Mouse (Mus musculus) neutrophil, adult 59 days (primary cell): ENCODE results near the gene Gnas. TPM values are rescaled to one million over a fixed set of nuclear protein-coding genes. Genes with fewer than 3 reads are reported as not detected.

Experiments used
- total RNA-seq, 2 experiments: library from RNA; stranded (reverse); gene quantifications; 1 replicate in 1 of 2; 2 replicates in 1 of 2; pipeline ENCODE4 v1.2.4; 2023

The Gnas gene
- total RNA-seq, result 100 to 1,000 TPM; 332 to 367 TPM

DNA sequence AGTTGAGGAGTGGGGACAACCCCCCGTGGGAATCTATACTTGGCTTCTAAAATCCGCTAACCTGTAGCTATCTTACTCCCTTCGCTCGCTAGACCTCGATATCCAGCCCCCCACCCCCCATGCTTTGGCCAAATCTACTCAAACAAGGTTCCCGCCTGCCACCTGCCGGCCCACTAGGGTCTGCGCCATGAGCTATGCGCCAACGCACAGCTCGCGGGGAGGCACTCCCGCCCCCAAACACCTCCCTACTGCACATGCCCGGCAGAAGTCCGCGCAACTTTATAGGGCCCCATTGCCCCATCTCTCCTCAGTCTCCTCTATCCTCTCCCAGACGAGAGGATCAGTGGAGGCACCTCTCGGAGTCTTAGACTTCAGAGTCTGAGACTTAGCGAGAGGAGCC is at the start of gene Gnas:
Gnas (plus strand) TSS at position 310 of the 400 bp plus-strand sequence.

DNA sequence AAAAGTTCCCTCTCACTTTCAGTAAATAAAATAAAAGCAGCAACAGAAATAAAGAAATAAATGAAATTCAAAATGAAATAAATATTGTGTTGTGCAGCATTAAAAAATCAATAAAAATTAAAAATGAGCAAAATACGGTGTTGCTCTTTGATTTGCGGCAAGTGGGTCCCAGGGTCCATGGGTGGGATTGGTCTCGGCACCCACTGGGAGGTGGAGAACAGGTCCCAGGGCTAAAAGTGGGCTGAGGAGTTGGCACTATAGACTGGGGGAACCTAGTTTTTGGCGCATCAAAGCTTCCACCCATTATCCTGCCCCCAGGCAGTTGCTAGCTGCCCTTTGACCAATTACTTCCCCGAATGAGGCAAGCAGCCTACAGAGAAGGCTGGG is 62.5 kb downstream of the Gnas start, which contains the start of gene Gm20721:
Gm20721 (minus strand) TSS at position 101 of the 387 bp plus-strand sequence.

Other genes with a start within 250 kb of the Gnas start
- gene Stx16, start 208.0 kb upstream of the Gnas start, total RNA-seq, result 10 to 100 TPM; 40.0 to 56.0 TPM
- gene Npepl1, start 174.0 kb upstream of the Gnas start, total RNA-seq, result 10 to 100 TPM; 21.6 to 32.8 TPM
- gene Gm20721, start 62.4 kb downstream of the Gnas start, total RNA-seq, result under 1 TPM; 0.24 to 0.60 TPM
- 10 to 100 TPM; 33.9 to 42.7 TPM for gene Nelfcd, start 131.5 kb downstream of the Gnas start, total RNA-seq
- gene Ctsz, start 154.7 kb downstream of the Gnas start, total RNA-seq, result 100 to 1,000 TPM; 149 to 190 TPM
- 1 to 10 TPM; 1.1 to 1.5 TPM for gene Tubb1, start 166.4 kb downstream of the Gnas start, total RNA-seq
- 100 to 1,000 TPM; 173 to 179 TPM for gene Atp5e, start 179.8 kb downstream of the Gnas start, total RNA-seq
- gene Prelid3b, start 188.8 kb downstream of the Gnas start, total RNA-seq, result 10 to 100 TPM; 45.7 to 56.0 TPM